In the genomic region with DNA sequence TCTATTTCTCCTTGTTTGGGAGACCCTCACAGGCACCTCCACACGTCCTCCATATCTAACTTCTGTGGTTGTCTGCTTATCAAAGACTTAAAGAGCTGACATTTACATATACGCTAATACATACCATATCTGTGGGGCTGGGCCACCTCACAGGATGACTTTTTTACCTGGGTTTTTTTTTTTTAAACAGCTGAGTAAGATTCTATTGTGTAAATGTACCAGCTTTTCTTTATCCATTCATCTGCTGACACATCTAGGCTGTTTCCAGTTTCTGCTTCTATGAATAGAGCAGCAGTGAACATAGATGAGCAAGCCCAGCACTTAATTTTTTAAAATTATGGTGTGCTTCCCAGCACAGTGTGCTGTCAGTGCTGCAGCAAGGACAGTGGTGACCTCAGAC, we compare ENCODE assay signal across 19 mouse cellular contexts. TPM values are rescaled to one million over a fixed set of nuclear protein-coding genes. Genes with fewer than 3 reads are reported as not detected.
DNase-seq lines count a peak whose midpoint lies in the region; ATAC-seq and TF ChIP-seq lines count a peak whose summit lies in the region.
"Had no signal": no experiment of that assay in that cellular context is flagged by ENCODE, and none has a peak within 500 bp of the region (broad histone marks: within the 10 kb centered on the region; RNA-seq: fewer than 3 reads in every experiment).

No protein-coding gene starts in this region.

- WGBS in liver, postnatal 0 days (ENCODE audit: insufficient replicate concordance) = 55% methylated on average over 2 of the region's 2 CpGs

- ATAC-seq in frontal cortex, adult (ENCODE audit: low TSS enrichment) = 0 out of 2 replicates have a peak, but pooled peaks have one; percentile 26
- ATAC-seq in G1E (ENCODE audit: extremely low read depth, insufficient number of reproducible peaks, low FRiP score, poor library complexity, severe bottlenecking) = no peak
- ATAC-seq in liver, postnatal 0 days = no peak
- ATAC-seq: forebrain, embryonic 14.5 days; hindbrain, embryonic 16.5 days; midbrain, embryonic 16.5 days had no signal

- peak overlapping the region; percentile 59; the same call in 1 of the 2 replicates for H3K4me3 ChIP-seq in G1E (ENCODE audit: low read depth, low read length)
- no peak overlapping the region for H3K4me3 ChIP-seq in cortical plate, adult 2 months (ENCODE audit: insufficient read depth, low read length)
- H3K4me3 ChIP-seq in liver, postnatal 0 days (ENCODE audit: low read depth, low read length) = no peak overlapping the region
- H3K4me3 ChIP-seq: heart, embryonic 12.5 days; limb, embryonic 10.5 days; neural tube, embryonic 15.5 days; stomach, embryonic 15.5 days had no signal

- DNase-seq in frontal cortex, postnatal 36 days (ENCODE audit: low spot score in 2 of 2) = no peak
- DNase-seq in G1E (ENCODE audit: low spot score) = no peak
- DNase-seq in liver, postnatal 0 days = no peak
- no peak for DNase-seq in thymus, postnatal 25 days
- DNase-seq in kidney, postnatal 10 days = no peak
- DNase-seq in frontal cortex, postnatal 10 days (ENCODE audit: low spot score in 2 of 2) = no peak
- DNase-seq: cerebellum, adult 18-20 months; cerebellum, postnatal 25 days; kidney, adult 11 months; right cerebral cortex, postnatal 14 days had no signal

- H3K36me3 ChIP-seq in G1E (replicated peaks) = peaks cover 73% of the 10 kb centered on the region
- no peaks in the 10 kb centered on the region for H3K36me3 ChIP-seq in liver, postnatal 0 days (replicated peaks; ENCODE audit: insufficient read depth, low read length)
- H3K36me3 ChIP-seq: neural tube, embryonic 15.5 days; stomach, embryonic 15.5 days had no signal

- no peaks in the 10 kb centered on the region for H3K9me3 ChIP-seq in G1E (replicated peaks)
- H3K9me3 ChIP-seq in liver, postnatal 0 days (ENCODE audit: low read length) = no peaks in the 10 kb centered on the region
- H3K9me3 ChIP-seq: heart, embryonic 12.5 days; limb, embryonic 10.5 days; neural tube, embryonic 15.5 days; stomach, embryonic 15.5 days had no signal

- H3K9ac ChIP-seq in liver, postnatal 0 days (replicated peaks) = no peak overlapping the region
- H3K9ac ChIP-seq: heart, embryonic 12.5 days; neural tube, embryonic 15.5 days; stomach, embryonic 15.5 days had no signal

- peaks cover 87% of the 10 kb centered on the region for H3K4me1 ChIP-seq in G1E (ENCODE audit: insufficient read depth, low read depth, low read length)
- H3K4me1 ChIP-seq in cortical plate, adult 2 months (ENCODE audit: control insufficient read depth, insufficient read depth, low read length) = peaks cover 5% of the 10 kb centered on the region
- H3K4me1 ChIP-seq in liver, postnatal 0 days (ENCODE audit: insufficient read depth) = peaks cover 44% of the 10 kb centered on the region
- H3K4me1 ChIP-seq: neural tube, embryonic 15.5 days; stomach, embryonic 15.5 days had no signal

- H3K27ac ChIP-seq in cortical plate, adult 2 months (ENCODE audit: insufficient read depth, low read length) = peak overlapping the region; percentile 85; the same call in 1 of the 2 replicates
- H3K27ac ChIP-seq in liver, postnatal 0 days (ENCODE audit: low read depth) = peak overlapping the region; percentile 29; the same call in 1 of the 2 replicates
- H3K27ac ChIP-seq: limb, embryonic 10.5 days; neural tube, embryonic 15.5 days had no signal

- TF ChIP-seq CTCF in G1E (IDR thresholded peaks at IDR 0.05; ENCODE audit: low read depth, low read length) = no peak
- TF ChIP-seq CTCF in cortical plate, adult 2 months (IDR thresholded peaks at IDR 0.05; ENCODE audit: extremely low read depth, insufficient read depth, low read length) = no peak
- no peak for TF ChIP-seq CTCF in liver, postnatal 0 days (IDR thresholded peaks at IDR 0.05; ENCODE audit: low read depth)

- TF ChIP-seq EP300 in liver, postnatal 0 days (IDR thresholded peaks at IDR 0.05; ENCODE audit: low read depth) = no peak

- TF ChIP-seq POLR2A in cortical plate, adult 2 months (IDR thresholded peaks at IDR 0.05; ENCODE audit: extremely low read depth, insufficient read depth, low read length) = no peak

- H3K4me2 ChIP-seq in liver, postnatal 0 days (ENCODE audit: low read depth, low read length) = no peak overlapping the region; the same call in 1 of the 2 replicates
- H3K4me2 ChIP-seq: heart, embryonic 12.5 days; neural tube, embryonic 15.5 days; stomach, embryonic 15.5 days had no signal

- no peaks in the 10 kb centered on the region for H3K27me3 ChIP-seq in G1E (ENCODE audit: insufficient read depth, low read length)
- no peaks in the 10 kb centered on the region for H3K27me3 ChIP-seq in liver, postnatal 0 days (ENCODE audit: insufficient read depth, low read length)
- H3K27me3 ChIP-seq: heart, embryonic 12.5 days; neural tube, embryonic 15.5 days; stomach, embryonic 15.5 days had no signal

RNA-seq across cellular contexts. Expression of a gene that starts 19.6 kb away (rescaled TPM):
- total RNA-seq in G1E (2014; fragmentation: Nextera tagmentation) = 184 and 234 TPM in 2 replicates
- 240 and 293 TPM in 2 replicates for total RNA-seq in G1E (2017)
- 85.3 and 89.8 TPM in 2 replicates for polyA plus RNA-seq in G1E (2012)
- 14.0 and 15.5 TPM in 2 replicates for polyA plus RNA-seq in cortical plate, adult 2 months (2012; rRNA removed)
- polyA plus RNA-seq in liver, postnatal 0 days (2015; fragmentation: Nextera tagmentation; extraction: Ambion mirVana) = 44.8 and 45.8 TPM in 2 replicates
